Mouse (Mus musculus): Measurements from ENCODE around the gene Sbf2.
A peak's percentile ranks its signal among the peaks of the same experiment; 100 is the strongest.

The Sbf2 gene

GRCm38 (mm10) chr7:110388889-110389288 is 225.8 kb downstream of the Sbf2 start:
- peak; percentile 40 for DNase-seq

- no peak for DNase-seq
These were observed 227.2 kb downstream of the Sbf2 start for GRCm38 (mm10) chr7:110387565-110387964.

DNA sequence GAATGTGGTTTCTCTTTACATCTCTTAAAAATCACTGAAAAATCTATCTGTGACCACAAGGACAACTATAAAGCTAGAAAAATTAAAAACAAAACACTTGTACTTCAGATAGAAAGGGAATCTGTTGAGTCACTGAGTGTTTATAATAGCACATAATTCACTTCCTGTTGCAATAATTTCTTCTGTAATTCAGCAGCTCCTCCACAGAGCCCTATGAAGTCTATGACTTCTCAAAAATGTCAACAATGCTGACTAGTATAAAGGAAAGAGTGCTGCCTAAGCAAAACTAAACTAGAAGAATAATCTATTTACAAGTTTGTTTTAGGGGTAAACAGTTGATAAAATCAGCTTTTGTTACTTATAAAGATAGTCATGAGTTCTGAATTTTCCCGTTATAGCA is 229.2 kb downstream of the Sbf2 start:
- DNase-seq: no peak

DNA sequence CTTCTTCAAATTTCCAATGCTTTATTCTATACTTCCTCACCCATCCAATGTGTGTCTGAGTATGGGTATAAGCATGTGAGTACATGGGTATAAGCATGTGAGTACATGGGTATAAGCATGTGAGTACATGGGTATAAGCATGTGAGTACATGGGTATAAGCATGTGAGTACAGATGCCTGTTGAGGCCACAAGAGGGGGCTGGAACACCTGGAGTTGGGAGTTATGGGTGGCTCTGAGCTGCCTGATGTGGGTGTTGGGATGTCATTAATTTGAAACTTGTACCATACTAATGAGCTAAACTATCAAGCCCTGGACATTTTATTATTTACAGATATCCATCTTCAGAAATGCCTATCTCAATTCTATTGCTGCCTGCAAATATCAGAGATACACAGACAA is 230.4 kb downstream of the Sbf2 start:
- no peak for DNase-seq

GRCm38 (mm10) chr7:110381625-110382024 is 233.1 kb downstream of the Sbf2 start:
- DNase-seq: peak; percentile 31

GRCm38 (mm10) chr7:110379335-110379914 is 235.3 kb downstream of the Sbf2 start:
- DNase-seq: no peak

DNA sequence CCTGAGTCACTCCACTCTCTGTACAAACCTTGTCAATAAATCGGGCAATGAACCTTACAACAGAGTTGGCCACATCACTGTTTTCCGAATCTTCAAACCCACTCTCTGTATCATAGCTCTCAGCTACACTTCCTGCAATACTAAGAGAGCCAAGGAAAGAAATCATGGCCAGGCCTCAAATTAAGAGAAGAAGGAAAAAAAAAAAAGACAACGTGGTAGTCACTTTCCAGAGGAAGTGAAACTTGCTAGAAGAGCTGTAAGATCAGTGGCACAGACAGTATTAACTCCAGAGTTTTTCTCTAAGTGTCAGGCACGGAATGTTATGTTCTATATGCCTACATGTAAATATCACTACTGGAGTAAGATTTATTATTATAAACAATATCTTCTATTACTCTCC is 242.2 kb downstream of the Sbf2 start:
- DNase-seq: no peak

DNA sequence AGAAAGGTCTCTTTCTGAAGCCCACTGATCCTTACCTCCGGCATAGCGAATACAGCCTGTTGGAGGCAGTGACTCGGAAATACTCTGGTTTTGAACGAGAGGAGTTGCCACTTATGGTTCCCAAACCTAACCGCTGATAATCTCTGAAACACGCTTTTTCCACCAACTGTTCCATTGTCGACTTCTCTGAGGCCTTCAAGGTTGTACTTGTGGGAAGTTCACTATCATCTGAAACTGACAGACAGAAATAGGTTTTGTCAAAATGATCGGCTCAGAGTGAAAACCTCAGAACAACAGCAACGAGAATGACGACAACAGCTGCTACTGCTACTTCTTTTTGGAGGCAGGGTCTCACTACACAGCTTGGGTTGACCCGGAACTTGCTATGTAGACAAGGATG is 252.7 kb downstream of the Sbf2 start:
- no peak for DNase-seq

- DNase-seq: no peak
These were observed 253.2 kb downstream of the Sbf2 start for GRCm38 (mm10) chr7:110361516-110361915.

DNA sequence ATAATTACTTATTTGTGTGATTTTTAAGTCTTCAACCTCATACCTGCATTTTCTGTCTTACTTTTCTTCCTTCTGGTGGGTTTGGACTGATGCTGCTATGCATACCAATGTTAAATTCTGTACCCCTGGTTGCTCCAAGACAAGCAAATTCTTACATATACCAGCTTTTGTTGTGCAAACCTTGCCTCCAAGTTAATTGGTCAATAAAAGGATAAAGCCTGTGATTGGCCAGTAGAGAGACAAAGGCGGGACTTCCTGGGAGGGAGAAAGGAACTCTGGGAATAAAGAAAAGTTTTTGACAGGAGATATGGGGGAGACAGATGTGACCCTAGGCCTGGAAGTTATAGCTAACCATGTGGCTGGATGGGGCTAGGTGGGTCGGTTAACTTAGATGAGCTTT is 255.3 kb downstream of the Sbf2 start:
- no peak for DNase-seq

- DNase-seq: no peak
These were observed 260.8 kb downstream of the Sbf2 start for GRCm38 (mm10) chr7:110353971-110354370.

- DNase-seq: no peak
These were observed 267.5 kb downstream of the Sbf2 start for GRCm38 (mm10) chr7:110347250-110347649.

DNA sequence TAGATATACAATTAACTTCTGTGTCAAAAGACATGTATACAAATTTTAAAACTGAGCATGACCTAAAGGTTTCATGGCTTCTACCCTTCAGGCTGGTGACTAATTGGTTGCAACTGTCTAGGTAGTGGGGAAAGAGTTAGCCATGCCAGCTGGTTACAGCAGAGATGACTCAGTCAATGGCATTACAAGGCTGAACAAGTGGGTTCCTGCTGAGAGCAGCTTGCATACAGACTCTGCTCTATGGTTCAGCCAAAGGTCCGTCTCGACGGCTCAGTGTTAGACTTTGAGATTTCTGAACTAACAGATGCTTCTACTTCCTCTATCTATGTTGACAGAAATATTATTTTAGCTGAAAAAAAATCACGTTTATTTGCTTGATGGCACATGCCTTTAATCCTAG is 277.1 kb downstream of the Sbf2 start:
- no peak for DNase-seq

GRCm38 (mm10) chr7:110325381-110326110 is 289.2 kb downstream of the Sbf2 start:
- no peak for DNase-seq

DNA sequence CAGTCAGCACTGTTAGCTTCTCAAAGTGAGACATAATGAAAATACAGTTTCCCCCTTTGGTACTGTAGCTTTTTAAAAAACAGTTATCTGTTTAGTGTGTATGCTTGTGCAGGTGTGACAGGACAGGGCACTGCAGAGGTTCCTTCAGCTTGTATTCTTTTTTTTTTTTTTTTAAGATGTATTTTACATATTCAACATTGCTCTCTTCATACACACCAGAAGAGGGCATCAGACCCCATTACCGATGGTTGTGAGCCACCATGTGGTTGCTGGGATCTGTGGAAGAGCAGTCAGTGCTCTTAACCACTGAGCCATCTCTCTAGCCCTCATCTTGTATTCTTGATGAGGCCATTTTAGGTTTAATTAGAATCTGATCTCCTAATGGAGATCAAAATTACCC is 289.9 kb downstream of the Sbf2 start:
- DNase-seq: no peak

GRCm38 (mm10) chr7:110321106-110321505 is 293.6 kb downstream of the Sbf2 start:
- DNase-seq: no peak

DNA sequence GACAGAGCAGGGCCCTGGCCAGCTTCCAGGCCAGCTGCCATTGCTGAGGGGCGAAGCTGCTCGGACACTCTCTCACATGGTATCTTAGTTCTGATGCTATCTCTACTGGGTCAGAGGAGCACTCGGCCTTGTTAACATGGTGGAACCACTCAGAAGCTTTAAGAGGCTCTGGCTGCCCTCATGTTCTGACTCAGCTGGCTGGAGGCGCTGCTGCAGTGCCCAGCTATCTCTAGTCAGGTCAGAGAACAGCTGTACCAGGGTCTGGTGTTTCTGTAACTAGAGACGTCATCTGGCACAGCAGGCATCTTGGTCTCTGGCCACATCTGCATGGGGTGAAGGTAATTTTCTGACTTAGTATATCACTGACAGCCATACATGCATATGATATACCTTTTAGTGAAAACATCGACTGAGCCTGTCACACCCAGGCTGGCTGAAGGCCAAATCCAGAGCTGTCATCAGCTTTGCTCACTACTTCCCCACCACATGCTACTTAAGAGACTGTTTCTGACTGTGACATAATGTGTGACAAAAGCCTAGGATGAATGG is 295.7 kb downstream of the Sbf2 start:
- DNase-seq: no peak

- no peak for DNase-seq
These were observed 297.3 kb downstream of the Sbf2 start for GRCm38 (mm10) chr7:110317412-110317811.

- DNase-seq: no peak
These were observed 299.4 kb downstream of the Sbf2 start for GRCm38 (mm10) chr7:110315352-110315751.

DNA sequence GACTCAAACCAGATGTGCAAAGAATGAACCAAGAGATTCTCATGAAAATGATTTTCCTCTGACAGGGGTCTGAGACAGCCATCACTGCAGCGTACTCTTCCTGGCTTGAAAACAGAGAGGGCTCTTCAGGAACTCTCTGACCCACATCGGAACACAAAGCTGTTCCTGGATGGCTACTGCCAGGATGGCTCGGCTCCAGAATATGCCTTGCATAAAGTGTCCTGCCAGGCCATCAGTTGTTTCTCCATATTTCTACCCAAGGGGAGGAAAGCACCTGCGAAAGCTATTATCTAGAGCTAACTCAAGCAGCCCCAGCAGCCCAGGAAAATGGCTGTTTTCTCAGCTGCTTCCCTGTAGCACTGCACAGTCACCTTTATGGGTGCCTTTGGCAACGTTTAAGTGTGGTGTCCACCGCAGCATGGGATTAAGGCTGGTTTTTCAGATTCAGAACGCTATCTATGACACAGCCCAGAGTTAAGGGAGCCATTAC is 300.3 kb downstream of the Sbf2 start:
- no peak for DNase-seq

- no peak for DNase-seq
These were observed 301.2 kb downstream of the Sbf2 start for GRCm38 (mm10) chr7:110313392-110314055.

DNA sequence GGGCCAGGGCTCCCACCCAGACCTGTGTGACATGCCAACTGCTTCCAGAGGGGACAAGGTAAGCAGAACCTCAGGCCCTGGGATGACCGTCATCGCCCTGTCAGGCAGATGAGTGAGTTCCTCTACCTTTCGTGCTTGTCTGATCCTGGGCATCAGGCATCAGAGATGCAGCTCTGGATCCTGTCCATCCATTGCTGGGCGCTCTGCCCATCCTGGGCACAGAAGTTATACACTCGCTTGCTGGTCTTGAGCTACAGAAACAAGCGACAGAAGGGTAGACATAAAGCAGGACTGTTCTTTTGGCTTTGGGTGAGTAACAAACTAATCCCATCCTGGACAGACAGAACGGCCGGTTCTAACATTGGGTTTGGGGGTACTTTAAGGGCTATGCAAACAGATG is 305.5 kb downstream of the Sbf2 start:
- DNase-seq: no peak

GRCm38 (mm10) chr7:110307741-110308140 is 307.0 kb downstream of the Sbf2 start:
- no peak for DNase-seq

GRCm38 (mm10) chr7:110306281-110306680 is 308.4 kb downstream of the Sbf2 start:
- DNase-seq: no peak

All from lung, postnatal 10 days (tissue).